Mouse (Mus musculus) testis, adult 2 months (tissue): ENCODE data around the gene Lrrc45.

Experiments
- CTCF ChIP-seq: fragments of 200-500 bp; IDR thresholded peaks from 2 replicates; pipeline ENCODE4 v1.5.1; 2012; ENCODE audit warnings: low read depth, mild to moderate bottlenecking, inconsistent platforms, low read length, moderate library complexity; ENCODE audit not compliant: control insufficient read depth, insufficient read depth, insufficient replicate concordance
- POLR2A ChIP-seq: fragments of 200-500 bp; IDR thresholded peaks from 2 replicates; pipeline ENCODE4 v1.6.1; 2012; ENCODE audit warnings: low read depth, mild to moderate bottlenecking, inconsistent platforms, low read length, moderate library complexity; ENCODE audit not compliant: control insufficient read depth

GRCm38 (mm10) chr11:120683536-120683935 is 30.2 kb upstream of the Lrrc45 start:
- TF ChIP-seq CTCF (no peak), POLR2A (no peak)
